Mouse (Mus musculus) midbrain, embryonic 14.5 days (tissue): ENCODE data around the gene Krt87. TPM values are rescaled to one million over a fixed set of nuclear protein-coding genes. Genes with fewer than 3 reads are reported as not detected.

Experiments used
- ATAC-seq: fragments of 200-750 bp; cut with Nextera tagmentation; 2 replicates; pipeline ENCODE4 v1.8.0; 2017; ENCODE audit warnings: moderate number of reproducible peaks, moderate library complexity; ENCODE audit not compliant: low FRiP score, low TSS enrichment
- DNase-seq: peaks from one replicate; pipeline ENCODE4 v3.0.0-alpha.2; 2015
- H3K27ac ChIP-seq: fragments of 300-500 bp; sonication (generic); replicated peaks from 2 replicates; pipeline ENCODE4 v1.5.1; 2014; ENCODE audit warnings: mild to moderate bottlenecking, low read depth, low read length, moderate library complexity
- H3K27me3 ChIP-seq: fragments of 300-500 bp; sonication (generic); 2 replicates; pipeline ENCODE4 v1.6.1; 2014; ENCODE audit warnings: low read length, control low read depth, mixed read lengths; ENCODE audit not compliant: control insufficient read depth, insufficient read depth
- H3K36me3 ChIP-seq: fragments of 300-500 bp; sonication (generic); 2 replicates; pipeline ENCODE4 v1.6.1; 2014; ENCODE audit warnings: low read length, control low read depth; ENCODE audit not compliant: control insufficient read depth, insufficient read depth
- H3K4me1 ChIP-seq: fragments of 300-500 bp; sonication (generic); 2 replicates; pipeline ENCODE4 v1.6.1; 2014; ENCODE audit warnings: mild to moderate bottlenecking, antibody characterized with exemption, low read length, control low read depth; ENCODE audit not compliant: control insufficient read depth, insufficient read depth
- H3K4me2 ChIP-seq: fragments of 300-500 bp; sonication (generic); 2 replicates; pipeline ENCODE4 v1.6.1; 2014; ENCODE audit warnings: mild to moderate bottlenecking, low read length, moderate library complexity
- H3K4me3 ChIP-seq: fragments of 300-500 bp; sonication (generic); replicated peaks from 2 replicates; pipeline ENCODE4 v1.5.1; 2014; ENCODE audit warnings: low read depth, low read length
- H3K9ac ChIP-seq: fragments of 300-500 bp; sonication (generic); replicated peaks from 2 replicates; pipeline ENCODE4 v1.6.1; 2014; ENCODE audit warnings: mild to moderate bottlenecking, low read length, moderate library complexity
- H3K9me3 ChIP-seq: fragments of 300-500 bp; sonication (generic); 2 replicates; pipeline ENCODE4 v1.6.1; 2016; ENCODE audit warnings: low read length, control low read depth, mixed read lengths; ENCODE audit not compliant: control insufficient read depth
- WGBS: fragments of 180-500 bp; shearing (Covaris S2); extraction: QIAGEN DNeasy Blood & Tissue Kit; methylation state at CpG from one replicate; pipeline ENCODE4 v1.1.7; 2014; 5-methylcytosine and 5-hydroxymethylcytosine counted together
- polyA plus RNA-seq: library from polyadenylated mRNA; unstranded; fragments of >200 nt; fragmentation: Nextera tagmentation; extraction: Ambion mirVana; gene quantifications from 2 replicates; pipeline ENCODE4 v1.2.1, GENCODE M21; 2014

Gene Krt87
- polyA plus RNA-seq, 1 experiment from 2014 or later = 0.26 TPM

DNA sequence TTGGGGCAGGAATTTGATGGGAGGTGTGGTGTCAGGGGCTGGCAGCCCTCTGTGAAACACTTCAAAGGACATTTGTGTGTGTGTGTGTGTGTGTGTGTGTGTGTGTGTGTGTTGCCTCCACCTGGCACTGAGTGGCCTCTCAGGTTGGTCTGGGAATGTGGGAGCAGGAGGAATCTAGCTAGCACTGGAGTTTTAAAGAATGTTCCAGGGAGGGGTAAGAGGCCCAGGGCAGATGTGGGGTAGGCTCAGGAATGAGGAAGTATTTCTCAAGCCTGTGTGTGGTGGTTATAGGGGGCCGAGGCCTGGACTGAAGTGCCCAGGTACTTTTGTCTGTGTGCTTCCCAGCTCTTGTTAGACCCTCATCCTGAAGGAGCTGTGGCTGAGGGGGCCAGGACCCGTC lies 27.8 kb downstream of the Krt87 start, which contains the start of gene Krt7:
TSS of gene Krt7 (plus strand) at position 269 of the 400 bp plus-strand sequence.
- no peak within 1 kb of the TSS for H3K4me2 ChIP-seq
- H3K9ac ChIP-seq = no peak within 1 kb of the TSS
- no peak within 1 kb of the TSS for H3K27ac ChIP-seq
- 57% methylated on average over 2 of the region's 2 CpGs for WGBS
- ATAC-seq (no peak), DNase-seq (no peak)
- no peaks in the 10 kb centered on the region for H3K4me1 ChIP-seq
- H3K4me3 ChIP-seq = no peak within 1 kb of the TSS
- no peaks in the 10 kb centered on the region for H3K36me3 ChIP-seq
- H3K27me3 ChIP-seq = peaks cover 9% of the 10 kb centered on the region
- no peaks in the 10 kb centered on the region for H3K9me3 ChIP-seq

DNA sequence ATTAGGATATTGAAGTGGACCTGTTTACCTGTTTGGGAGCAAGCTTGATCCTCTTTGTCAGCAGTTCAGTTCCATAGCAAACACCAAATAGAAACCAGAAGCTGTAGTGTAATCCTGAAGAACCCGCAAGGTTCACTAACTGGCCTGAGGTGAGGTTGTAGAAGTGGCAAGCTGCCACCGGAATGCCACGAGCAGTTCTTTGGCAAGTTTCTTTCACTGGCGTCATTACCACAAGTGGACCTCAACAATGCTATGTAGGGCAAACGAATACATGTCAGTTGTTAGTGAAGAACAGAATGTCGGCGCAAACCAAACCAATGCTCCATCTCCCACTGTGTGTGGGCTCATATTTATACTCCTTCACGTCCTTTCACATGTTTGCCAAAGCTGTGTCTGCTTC lies 40.3 kb downstream of the Krt87 start:
- H3K4me1 ChIP-seq = no peaks in the 10 kb centered on the region
- H3K4me3 ChIP-seq = no peak overlapping the region
- DNase-seq (no peak), ATAC-seq (no peak)
- 87% methylated on average over 8 of the region's 8 CpGs for WGBS
- H3K9ac ChIP-seq = no peak overlapping the region
- H3K27ac ChIP-seq = no peak overlapping the region
- H3K4me2 ChIP-seq = no peak overlapping the region
- no peaks in the 10 kb centered on the region for H3K36me3 ChIP-seq
- H3K27me3 ChIP-seq = no peaks in the 10 kb centered on the region
- no peaks in the 10 kb centered on the region for H3K9me3 ChIP-seq

DNA sequence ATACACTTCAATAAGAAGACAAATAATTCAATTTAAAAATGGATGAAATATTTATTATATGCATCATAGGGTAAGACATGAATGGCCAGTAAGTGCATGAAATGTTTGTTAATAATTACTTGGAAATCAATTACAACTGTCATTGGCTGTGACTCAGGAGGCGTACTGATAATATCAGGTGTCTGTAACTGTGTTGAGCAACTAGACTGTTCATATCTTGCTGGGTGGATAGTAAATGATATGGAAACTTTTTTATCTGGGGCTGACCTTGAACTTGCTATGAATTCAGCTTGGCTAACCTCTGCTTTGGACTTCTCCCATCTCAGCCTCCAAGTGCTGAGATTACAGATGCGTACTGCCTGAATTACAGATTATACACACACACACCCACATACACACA lies 40.9 kb downstream of the Krt87 start:
- Histone ChIP-seq H3K4me1 (no peaks in the 10 kb centered on the region), H3K27ac (no peak overlapping the region), H3K9ac (no peak overlapping the region), H3K4me2 (no peak overlapping the region), H3K36me3 (no peaks in the 10 kb centered on the region), H3K9me3 (no peaks in the 10 kb centered on the region), H3K27me3 (no peaks in the 10 kb centered on the region), H3K4me3 (no peak overlapping the region)
- no peak for DNase-seq
- 93% methylated on average over 2 of the region's 2 CpGs for WGBS
- ATAC-seq = no peak

DNA sequence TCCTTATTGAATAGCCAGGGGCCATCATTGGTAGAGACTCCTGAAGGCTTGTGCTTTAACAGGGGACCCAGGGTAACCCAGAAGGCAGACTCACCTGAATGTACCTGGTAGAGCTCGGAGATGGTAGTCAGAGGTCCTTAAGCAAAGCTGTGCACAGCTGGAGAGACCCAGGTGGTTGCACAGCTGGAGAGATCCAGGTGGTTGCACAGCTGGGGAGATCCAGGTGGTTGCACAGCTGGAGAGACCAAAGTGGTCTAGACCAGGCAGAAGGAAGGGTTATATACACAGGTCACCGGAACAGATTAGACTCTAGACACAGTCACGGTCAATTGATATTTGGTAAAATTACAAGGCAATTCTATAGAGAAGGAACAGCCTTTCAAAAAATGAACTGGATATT lies 41.7 kb downstream of the Krt87 start:
- Histone ChIP-seq H3K36me3 (no peaks in the 10 kb centered on the region), H3K4me3 (no peak overlapping the region), H3K4me2 (no peak overlapping the region), H3K27ac (no peak overlapping the region), H3K27me3 (no peaks in the 10 kb centered on the region), H3K9me3 (no peaks in the 10 kb centered on the region), H3K4me1 (no peaks in the 10 kb centered on the region), H3K9ac (no peak overlapping the region)
- ATAC-seq = no peak
- no peak for DNase-seq
- 83% methylated on average over 3 of the region's 3 CpGs for WGBS

DNA sequence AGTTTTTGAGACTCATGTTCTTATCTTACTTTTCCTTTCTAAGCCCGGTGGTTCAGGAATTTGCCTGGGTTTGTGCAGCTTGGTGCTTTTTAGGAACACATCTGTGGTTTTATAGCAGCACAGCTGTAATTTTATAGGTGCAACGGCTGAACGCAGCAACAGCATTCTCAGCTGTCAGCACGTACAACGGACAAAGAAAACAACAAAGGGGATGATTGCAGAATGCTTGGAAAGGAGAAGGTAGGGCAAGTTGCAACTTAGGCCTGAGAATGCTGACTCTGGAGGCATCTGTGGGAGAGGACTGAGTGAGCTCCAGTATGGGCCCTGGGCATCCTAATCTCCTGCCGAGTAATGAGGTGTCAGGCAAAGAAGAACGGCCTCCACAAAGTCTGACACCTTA lies 42.1 kb downstream of the Krt87 start:
- WGBS = 79% methylated on average over 7 of the region's 7 CpGs

DNA sequence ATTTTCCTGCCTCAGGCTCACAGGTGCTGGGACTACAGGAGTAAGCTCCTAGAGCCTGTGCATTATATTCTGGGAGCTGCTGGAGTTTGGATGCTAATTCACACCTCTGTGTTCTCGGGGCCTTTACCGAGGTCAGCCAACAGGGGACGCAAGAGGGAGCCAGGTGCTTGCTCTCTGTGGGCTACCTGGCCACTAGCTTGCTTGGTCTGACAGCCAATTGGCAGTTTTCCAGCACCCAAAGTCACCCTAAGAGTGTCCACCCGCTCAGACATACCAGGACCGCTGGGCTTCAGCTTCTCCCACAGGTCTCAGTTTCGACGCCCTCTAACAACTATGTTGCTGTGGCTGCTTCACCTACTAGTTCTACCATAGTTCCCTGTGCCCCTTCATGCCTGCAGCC lies 43.7 kb downstream of the Krt87 start:
- Histone ChIP-seq H3K4me2 (no peak overlapping the region), H3K9ac (no peak overlapping the region), H3K9me3 (no peaks in the 10 kb centered on the region), H3K4me1 (no peaks in the 10 kb centered on the region), H3K27me3 (no peaks in the 10 kb centered on the region), H3K36me3 (no peaks in the 10 kb centered on the region), H3K27ac (no peak overlapping the region), H3K4me3 (no peak overlapping the region)
- ATAC-seq = no peak
- DNase-seq = no peak
- 65% methylated on average over 7 of the region's 7 CpGs for WGBS

More for the DNA sequence above, 42.1 kb downstream of the Krt87 start:
- no peaks in the 10 kb centered on the region for H3K27me3 ChIP-seq
- no peak overlapping the region for H3K27ac ChIP-seq
- no peak overlapping the region for H3K4me2 ChIP-seq
- ATAC-seq (no peak), DNase-seq (no peak)
- H3K4me3 ChIP-seq = no peak overlapping the region
- H3K4me1 ChIP-seq = no peaks in the 10 kb centered on the region
- H3K36me3 ChIP-seq = no peaks in the 10 kb centered on the region
- no peak overlapping the region for H3K9ac ChIP-seq
- H3K9me3 ChIP-seq = no peaks in the 10 kb centered on the region

DNA sequence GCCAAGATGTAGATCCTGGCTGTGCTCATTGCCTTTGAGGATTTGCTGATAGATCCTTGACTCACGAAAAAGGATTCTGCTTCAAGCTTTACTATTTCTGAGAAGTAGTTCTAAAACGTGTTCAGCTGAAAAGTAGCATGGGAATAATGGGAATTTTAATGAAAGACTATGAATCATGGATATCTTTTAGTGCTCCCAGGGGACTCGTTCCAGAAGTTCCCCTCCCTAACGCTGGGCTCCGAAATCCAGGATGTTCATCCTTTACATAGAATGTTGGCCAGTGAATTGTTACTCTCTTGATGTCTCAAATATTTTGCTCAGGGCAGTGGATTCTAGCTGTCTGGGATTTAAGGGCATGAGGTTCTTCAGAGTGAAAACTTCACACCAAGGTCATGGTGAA lies 46.4 kb downstream of the Krt87 start:
- Histone ChIP-seq H3K9ac (no peak overlapping the region), H3K4me2 (no peak overlapping the region), H3K27me3 (no peaks in the 10 kb centered on the region), H3K4me3 (no peak overlapping the region), H3K4me1 (no peaks in the 10 kb centered on the region), H3K9me3 (no peaks in the 10 kb centered on the region), H3K27ac (no peak overlapping the region), H3K36me3 (no peaks in the 10 kb centered on the region)
- DNase-seq (no peak), ATAC-seq (no peak)
- WGBS = 88% methylated on average over 5 of the region's 5 CpGs

DNA sequence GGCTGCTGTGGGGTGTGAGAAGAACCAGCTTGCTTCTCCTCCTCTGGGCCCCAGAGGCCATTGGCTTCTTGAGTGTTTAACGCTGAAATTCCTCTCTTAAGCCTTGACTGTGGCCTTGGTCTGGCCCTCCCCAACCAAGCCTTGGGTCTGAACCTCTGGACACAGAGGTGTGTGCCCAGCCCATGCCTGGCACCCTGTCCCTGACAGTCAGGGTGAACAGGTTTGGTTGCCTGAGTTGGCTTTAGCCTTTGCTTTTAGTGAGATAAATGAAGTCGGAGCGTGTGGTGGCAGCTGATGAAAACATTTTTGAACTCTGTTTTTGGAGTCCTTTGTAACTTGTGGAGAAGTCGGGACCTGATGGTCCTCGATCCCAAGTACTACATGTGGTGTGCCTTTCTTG lies 48.4 kb downstream of the Krt87 start:
- Histone ChIP-seq H3K27me3 (no peaks in the 10 kb centered on the region), H3K4me1 (no peaks in the 10 kb centered on the region), H3K4me3 (no peak overlapping the region), H3K9ac (no peak overlapping the region), H3K36me3 (no peaks in the 10 kb centered on the region), H3K27ac (no peak overlapping the region), H3K4me2 (no peak overlapping the region), H3K9me3 (no peaks in the 10 kb centered on the region)
- ATAC-seq (no peak), DNase-seq (no peak)
- WGBS = 89% methylated on average over 5 of the region's 5 CpGs

DNA sequence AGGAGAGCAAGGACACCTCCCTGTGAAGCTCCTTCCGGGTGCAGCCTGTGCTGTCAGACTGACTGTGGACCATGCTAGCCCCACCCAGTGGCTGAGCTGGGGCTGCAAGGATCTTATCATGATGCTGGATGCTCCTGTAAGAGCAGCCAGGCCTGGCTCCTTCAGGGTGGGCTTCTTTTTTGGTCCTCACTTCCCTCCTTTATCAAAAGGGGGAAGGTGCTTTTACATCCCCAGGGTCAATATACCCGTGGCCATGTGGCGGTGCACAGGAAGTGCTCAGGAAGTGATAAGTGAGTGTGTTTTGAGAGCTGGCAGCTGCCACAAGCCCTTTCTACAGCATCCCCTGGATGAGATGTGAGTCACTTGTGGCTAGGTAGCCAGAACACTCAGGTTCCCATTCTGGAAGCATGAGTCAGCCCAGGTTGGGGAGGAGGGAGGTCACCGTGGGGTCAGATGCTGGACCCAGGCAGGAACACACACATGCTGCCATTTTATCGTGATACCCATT lies 50.5 kb downstream of the Krt87 start:
- H3K4me3 ChIP-seq = no peak overlapping the region
- ATAC-seq (no peak), DNase-seq (no peak)
- no peaks in the 10 kb centered on the region for H3K4me1 ChIP-seq
- WGBS = 69% methylated on average over 5 of the region's 5 CpGs
- no peak overlapping the region for H3K27ac ChIP-seq
- no peak overlapping the region for H3K4me2 ChIP-seq
- no peaks in the 10 kb centered on the region for H3K9me3 ChIP-seq
- no peak overlapping the region for H3K9ac ChIP-seq
- H3K36me3 ChIP-seq = no peaks in the 10 kb centered on the region
- no peaks in the 10 kb centered on the region for H3K27me3 ChIP-seq
